Mouse (Mus musculus): ENCODE results near the gene Hnf1b. TPM values are rescaled to one million over a fixed set of nuclear protein-coding genes. Genes with fewer than 3 reads are reported as not detected.

Gene Hnf1b
- polyA plus RNA-seq, 2 experiments from 2014 or later: not detected

GRCm38 (mm10) chr11:83897569-83897968 is 47.7 kb downstream of the Hnf1b start:
- ATAC-seq: no peak

- ATAC-seq: no peak
Observed at GRCm38 (mm10) chr11:83902812-83903211, 52.9 kb downstream of the Hnf1b start.

GRCm38 (mm10) chr11:83905756-83906155 is 55.9 kb downstream of the Hnf1b start:
- ATAC-seq: no peak

GRCm38 (mm10) chr11:83908376-83908775 is 58.5 kb downstream of the Hnf1b start:
- ATAC-seq: no peak

GRCm38 (mm10) chr11:83913824-83914311 is 64.0 kb downstream of the Hnf1b start:
- no peak for ATAC-seq

- no peak for ATAC-seq
Observed at GRCm38 (mm10) chr11:83914501-83914900, 64.6 kb downstream of the Hnf1b start.

- no peak for ATAC-seq
Observed at GRCm38 (mm10) chr11:83922600-83922999, 72.7 kb downstream of the Hnf1b start.

GRCm38 (mm10) chr11:83927097-83927496 is 77.2 kb downstream of the Hnf1b start:
- no peak for ATAC-seq

- no peak for ATAC-seq
Observed at GRCm38 (mm10) chr11:83932506-83933106, 82.7 kb downstream of the Hnf1b start.

GRCm38 (mm10) chr11:83933376-83933775 is 83.5 kb downstream of the Hnf1b start:
- no peak for ATAC-seq

- no peak for ATAC-seq
Observed at GRCm38 (mm10) chr11:83935986-83936665, 86.3 kb downstream of the Hnf1b start.

- no peak for ATAC-seq
Observed at GRCm38 (mm10) chr11:83938556-83938955, 88.7 kb downstream of the Hnf1b start.

- peak; percentile 97 for ATAC-seq
Observed at GRCm38 (mm10) chr11:83941950-83942840, 92.3 kb downstream of the Hnf1b start, which contains the start of gene Ddx52. Gene Ddx52, plus strand, starts transcription at chr11:83942062.

Other genes with a start within 250 kb of the Hnf1b start
- 1 to 10 TPM in 1 of 2 experiments, not detected in 1; 2.2 TPM for gene Rpl9-ps1, start 204.4 kb upstream of the Hnf1b start, polyA plus RNA-seq (2017; shearing (Covaris generic))
- 1 to 10 TPM; 1.2 to 5.1 TPM for gene Ccl3, start 200.7 kb upstream of the Hnf1b start, polyA plus RNA-seq (2017; shearing (Covaris generic))
- 10 to 100 TPM; 14.3 to 40.5 TPM for gene Ccl4, start 187.5 kb upstream of the Hnf1b start, polyA plus RNA-seq (2017; shearing (Covaris generic))
- not detected for gene Wfdc17, start 146.1 kb upstream of the Hnf1b start, polyA plus RNA-seq (2017; shearing (Covaris generic))
- not detected for gene Wfdc18, start 141.0 kb upstream of the Hnf1b start, polyA plus RNA-seq (2017; shearing (Covaris generic))
- gene Wfdc21, start 103.1 kb upstream of the Hnf1b start, polyA plus RNA-seq (2017; shearing (Covaris generic)): not detected
- gene Heatr6, start 96.4 kb upstream of the Hnf1b start, polyA plus RNA-seq (2017; shearing (Covaris generic)): 10 to 100 TPM; 27.8 to 28.1 TPM
- 10 to 100 TPM; 70.5 to 85.7 TPM for gene Ddx52, start 92.0 kb downstream of the Hnf1b start, polyA plus RNA-seq (2017; shearing (Covaris generic))
- 10 to 100 TPM; 10.4 to 10.8 TPM for gene Synrg, start 114.4 kb downstream of the Hnf1b start, polyA plus RNA-seq (2017; shearing (Covaris generic))
- gene Dusp14, start 219.2 kb downstream of the Hnf1b start, polyA plus RNA-seq (2017; shearing (Covaris generic)): 10 to 100 TPM; 11.4 to 17.0 TPM